Mouse (Mus musculus) activated CD4-positive, CD25-positive, alpha-beta regulatory T cell, adult 4 months (primary cell): ENCODE measurements around the gene Tstd1. TPM values are rescaled to one million over a fixed set of nuclear protein-coding genes. Genes with fewer than 3 reads are reported as not detected.
A peak's percentile ranks its signal among the peaks of the same experiment; 100 is the strongest.

Source experiments
- ATAC-seq: one replicate; pipeline ENCODE4 v1.8.0; 2017
- polyA plus RNA-seq, 2 experiments: library from polyadenylated mRNA; unstranded; fragments of 100-300 nt; shearing (Covaris generic); gene quantifications; one replicate each; pipeline ENCODE4 v1.2.1; 2017

The Tstd1 gene
- polyA plus RNA-seq: 1 to 10 TPM; 5.9 to 10.0 TPM

- ATAC-seq: no peak
Observed at GRCm38 (mm10) chr1:171418660-171419059, at the start of gene Tstd1. Gene Tstd1 (plus strand): TSS chr1:171418872.

GRCm38 (mm10) chr1:171369845-171370556 is 48.7 kb upstream of the Tstd1 start, which contains the start of gene Nectin4:
Gene Nectin4 (plus strand): TSS chr1:171370099.
- no peak for ATAC-seq

- ATAC-seq: no peak
Observed at GRCm38 (mm10) chr1:171372880-171373279, 45.8 kb upstream of the Tstd1 start.

- no peak for ATAC-seq
Observed at GRCm38 (mm10) chr1:171373946-171374345, 44.7 kb upstream of the Tstd1 start.

- no peak for ATAC-seq
Observed at GRCm38 (mm10) chr1:171375646-171376097, 43.0 kb upstream of the Tstd1 start.

- no peak for ATAC-seq
Observed at GRCm38 (mm10) chr1:171378298-171378697, 40.4 kb upstream of the Tstd1 start.

GRCm38 (mm10) chr1:171379935-171380599 is 38.6 kb upstream of the Tstd1 start:
- ATAC-seq: peak; percentile 95

GRCm38 (mm10) chr1:171382096-171382620 is 36.5 kb upstream of the Tstd1 start:
- ATAC-seq: no peak

- ATAC-seq: no peak
Observed at GRCm38 (mm10) chr1:171384361-171384760, 34.3 kb upstream of the Tstd1 start.

- ATAC-seq: no peak
Observed at GRCm38 (mm10) chr1:171385171-171385570, 33.5 kb upstream of the Tstd1 start.

- no peak for ATAC-seq
Observed at GRCm38 (mm10) chr1:171387099-171387498, 31.6 kb upstream of the Tstd1 start.

GRCm38 (mm10) chr1:171388376-171389102 is 30.1 kb upstream of the Tstd1 start, which contains the start of gene Arhgap30:
Gene Arhgap30 (plus strand): TSS chr1:171388954.
- peak; percentile 90 for ATAC-seq

GRCm38 (mm10) chr1:171390101-171390500 is 28.6 kb upstream of the Tstd1 start:
- peak; percentile 69 for ATAC-seq

- ATAC-seq: no peak
Observed at GRCm38 (mm10) chr1:171401821-171402220, 16.9 kb upstream of the Tstd1 start.

- ATAC-seq: no peak
Observed at GRCm38 (mm10) chr1:171402991-171403390, 15.7 kb upstream of the Tstd1 start.

- no peak for ATAC-seq
Observed at GRCm38 (mm10) chr1:171407263-171407662, 11.4 kb upstream of the Tstd1 start.

GRCm38 (mm10) chr1:171410231-171410630 is 8.4 kb upstream of the Tstd1 start:
- no peak for ATAC-seq

- ATAC-seq: peak; percentile 89
Observed at GRCm38 (mm10) chr1:171410947-171411484, 7.7 kb upstream of the Tstd1 start, which contains the start of gene Usf1. Gene Usf1 (plus strand): TSS chr1:171411313.

- peak; percentile 21 for ATAC-seq
Observed at GRCm38 (mm10) chr1:171411492-171411941, 7.2 kb upstream of the Tstd1 start.

- peak; percentile 30 for ATAC-seq
Observed at GRCm38 (mm10) chr1:171412001-171412441, 6.7 kb upstream of the Tstd1 start.

- no peak for ATAC-seq
Observed at GRCm38 (mm10) chr1:171412446-171412845, 6.2 kb upstream of the Tstd1 start.

- no peak for ATAC-seq
Observed at GRCm38 (mm10) chr1:171413608-171414007, 5.1 kb upstream of the Tstd1 start.
